Mouse (Mus musculus): ENCODE data around the gene Muc15. TPM values are rescaled to one million over a fixed set of nuclear protein-coding genes. Genes with fewer than 3 reads are reported as not detected.

The Muc15 gene
- not detected for total RNA-seq (2021)

DNA sequence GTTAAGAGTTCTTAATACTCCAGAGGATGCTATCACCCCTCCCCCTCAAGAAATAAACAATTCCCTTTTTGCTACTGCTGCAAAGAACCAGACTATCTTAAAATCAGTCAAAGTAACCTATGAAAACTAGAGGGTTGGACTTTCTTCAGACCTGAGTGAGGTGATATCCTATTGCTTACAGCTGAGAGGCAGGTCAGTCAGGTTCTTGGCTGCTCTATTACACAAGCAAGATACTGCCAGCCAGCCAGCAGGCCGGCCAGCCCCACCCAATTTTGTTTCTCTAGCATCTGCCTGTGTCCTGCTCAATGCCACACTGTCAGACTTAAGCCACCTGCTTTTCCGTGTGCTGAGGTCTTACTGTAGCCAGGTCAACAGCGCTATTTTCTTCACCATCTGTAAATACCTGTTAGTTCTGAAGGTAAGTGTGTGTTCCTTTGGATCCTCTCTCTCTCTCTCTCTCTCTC, at the start of gene Muc15:
Muc15 (plus strand) TSS at position 51 of the 464 bp plus-strand sequence.
- intact Hi-C loops (cut with DNase I) = no loop called here
- DNase-seq = no peak

DNA sequence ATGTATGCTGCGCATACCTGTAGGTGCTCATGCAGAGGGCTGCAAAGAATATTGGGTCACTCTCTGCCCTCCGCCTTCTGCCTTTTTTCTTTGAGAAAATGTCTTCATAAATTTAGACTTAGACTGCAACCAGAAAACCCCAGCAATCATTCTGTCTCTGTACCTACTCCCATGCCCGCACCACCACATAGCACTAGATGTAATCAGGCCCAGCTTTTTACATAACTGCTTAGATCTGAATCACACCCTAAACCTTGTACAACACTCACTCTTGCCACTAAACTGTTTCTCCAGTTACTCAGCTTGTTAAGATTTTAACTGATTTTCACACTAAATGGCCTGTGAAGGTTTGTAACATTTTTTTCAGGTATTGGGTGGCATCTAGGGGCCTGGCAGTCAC, 11.7 kb upstream of the Muc15 start:
- intact Hi-C loops (cut with DNase I) = no loop called here
- no peak for DNase-seq

DNA sequence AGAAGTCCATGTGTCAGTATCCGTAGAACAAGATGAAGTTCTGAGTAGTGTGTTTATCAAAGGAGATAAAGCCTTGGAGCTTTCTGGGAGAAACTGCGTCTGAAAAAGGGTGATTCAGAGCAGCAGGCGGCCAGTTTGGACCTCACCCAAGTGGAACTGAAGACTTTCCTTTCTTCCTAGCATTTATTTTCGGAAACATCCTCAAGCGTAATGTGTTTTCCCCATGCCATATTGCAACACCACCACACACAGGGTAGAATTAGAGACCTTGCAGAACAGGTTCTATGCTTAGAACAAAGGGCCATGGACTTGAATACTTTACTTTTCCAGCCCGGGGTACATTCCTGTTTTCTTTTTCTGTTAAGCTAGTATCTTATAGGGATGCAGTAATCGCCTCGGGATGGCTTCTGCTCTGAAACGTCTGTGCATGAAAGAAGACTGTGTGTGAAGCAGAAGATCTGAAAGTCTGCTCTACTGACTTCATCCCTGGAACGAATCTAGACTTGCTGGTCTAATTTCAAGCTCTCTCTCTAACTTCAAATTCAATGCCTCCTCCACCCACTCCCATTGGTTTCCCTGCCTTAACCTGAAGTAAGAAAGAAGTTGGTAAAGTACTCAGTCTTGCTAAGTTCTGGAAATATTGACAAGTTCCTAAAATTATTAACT, 11.0 kb upstream of the Muc15 start:
- DNase-seq = peak; percentile 52 to 58
- intact Hi-C loops (cut with DNase I) = no loop called here

DNA sequence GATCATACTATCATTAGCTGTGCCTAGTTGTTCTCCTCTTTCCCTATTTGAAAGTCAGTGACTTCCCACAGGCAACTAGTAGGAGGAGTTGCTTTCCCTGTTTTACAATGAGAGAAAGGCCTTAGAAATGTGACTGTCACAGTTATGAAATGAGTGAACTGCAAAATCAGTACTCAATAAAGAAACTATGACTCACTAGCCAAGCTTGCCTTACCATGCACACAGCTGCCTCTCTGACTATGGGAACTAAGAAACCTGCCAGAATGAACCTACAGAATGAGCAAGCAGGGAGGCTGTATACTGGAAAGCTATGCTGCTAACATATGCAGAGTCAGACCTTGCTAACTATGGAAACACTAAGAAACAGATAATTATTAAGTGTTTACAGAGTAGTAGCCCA, 2.1 kb upstream of the Muc15 start:
- no peak for DNase-seq
- intact Hi-C loops (cut with DNase I) = no loop called here

DNA sequence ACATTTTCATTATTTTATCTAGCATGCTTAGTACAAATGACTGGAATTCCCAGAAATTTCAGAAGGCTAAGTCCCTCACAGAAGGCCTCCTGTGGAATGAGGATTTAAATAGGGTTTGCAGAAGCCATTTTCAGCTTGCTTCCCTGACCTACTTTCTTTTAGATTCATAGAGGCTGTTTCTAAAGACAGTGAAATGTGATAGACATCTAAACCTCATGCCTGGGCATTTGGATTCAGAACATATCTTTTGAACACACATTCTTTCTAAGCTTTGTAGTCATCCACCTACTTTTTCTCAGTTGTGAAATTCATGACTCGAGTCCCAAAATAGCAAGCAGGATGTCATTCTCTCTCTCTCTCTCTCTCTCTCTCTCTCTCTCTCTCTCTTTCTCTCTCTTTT, 1.1 kb downstream of the Muc15 start:
- no peak for DNase-seq
- intact Hi-C loops (cut with DNase I) = no loop called here

DNA sequence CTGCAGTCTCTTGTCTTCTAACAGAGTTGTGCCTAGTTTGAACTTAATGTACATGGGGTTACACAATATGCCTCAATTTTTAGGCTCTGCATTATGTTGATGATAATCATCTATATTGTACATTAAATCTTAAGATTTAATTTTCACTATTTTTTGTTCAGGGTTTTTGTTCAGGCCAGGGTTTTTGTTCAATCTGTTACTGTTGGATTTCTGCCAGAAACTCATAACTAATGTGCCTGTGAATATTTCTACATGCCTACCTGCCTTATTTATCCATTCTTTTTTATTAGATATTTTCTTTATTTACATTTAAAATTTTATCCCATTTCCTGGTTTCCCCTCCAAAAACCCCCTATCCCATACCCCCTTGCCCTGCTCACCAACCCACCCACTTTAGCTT, 5.0 kb downstream of the Muc15 start:
- intact Hi-C loops (cut with DNase I) = no loop called here
- DNase-seq = no peak

DNA sequence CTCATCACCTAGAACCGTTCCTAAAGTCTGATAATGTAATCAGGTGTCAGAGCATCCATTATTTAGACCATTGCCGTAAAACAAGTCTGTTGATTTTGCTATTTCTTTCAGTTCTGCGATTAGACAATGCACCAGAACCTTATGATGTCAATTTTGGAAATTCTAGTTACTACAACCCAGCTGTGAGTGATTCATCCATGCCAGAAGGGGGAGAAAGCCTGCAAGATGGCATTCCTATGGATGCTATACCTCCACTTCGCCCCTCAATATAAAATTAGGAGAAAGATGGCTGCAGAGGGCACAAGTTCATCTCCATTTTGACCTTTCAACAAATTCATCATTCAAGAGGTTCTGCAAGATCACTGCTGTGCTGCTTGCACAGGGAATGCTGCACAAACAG, 16.1 kb downstream of the Muc15 start:
- no peak for DNase-seq
- intact Hi-C loops (cut with DNase I) = no loop called here

DNA sequence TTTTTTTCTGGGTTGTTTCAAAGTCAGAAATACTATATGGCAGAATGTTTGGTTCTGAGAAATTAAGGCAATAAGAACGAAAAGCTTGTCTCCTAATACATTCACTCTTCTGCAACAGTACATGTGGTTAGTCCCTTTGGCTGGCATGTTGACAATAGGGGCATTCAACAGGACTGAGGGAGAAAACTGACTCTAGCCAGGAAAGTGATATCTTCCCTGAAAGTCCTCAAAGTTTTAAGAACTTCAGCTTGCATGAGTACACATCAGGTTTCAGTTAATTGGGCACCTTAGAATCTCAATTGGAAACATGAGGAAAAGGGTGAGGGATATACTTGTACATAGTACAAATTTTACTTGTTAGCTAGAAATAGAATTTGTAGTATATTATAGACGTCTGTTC, 16.8 kb downstream of the Muc15 start:
- DNase-seq = no peak
- intact Hi-C loops (cut with DNase I) = no loop called here

DNA sequence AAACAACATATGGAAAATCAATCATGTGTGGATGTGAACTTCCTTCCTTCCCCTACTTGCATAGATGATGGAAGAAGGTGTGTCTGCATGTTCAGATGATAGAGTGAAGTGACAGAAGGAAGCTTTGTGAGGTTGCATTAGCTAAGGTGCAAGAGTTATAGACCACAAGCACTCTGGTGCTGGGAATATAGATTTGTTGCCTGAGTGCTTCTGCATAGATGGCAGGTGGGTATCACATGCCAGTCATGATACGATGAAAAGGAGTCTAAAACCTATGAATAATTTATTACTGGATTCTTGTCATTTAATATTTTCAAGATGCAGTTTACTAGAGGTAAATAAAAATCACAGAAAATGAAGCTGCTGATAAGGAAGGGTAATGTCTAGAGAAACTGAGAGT, 18.6 kb downstream of the Muc15 start:
- no peak for DNase-seq
- intact Hi-C loops (cut with DNase I) = no loop called here

DNA sequence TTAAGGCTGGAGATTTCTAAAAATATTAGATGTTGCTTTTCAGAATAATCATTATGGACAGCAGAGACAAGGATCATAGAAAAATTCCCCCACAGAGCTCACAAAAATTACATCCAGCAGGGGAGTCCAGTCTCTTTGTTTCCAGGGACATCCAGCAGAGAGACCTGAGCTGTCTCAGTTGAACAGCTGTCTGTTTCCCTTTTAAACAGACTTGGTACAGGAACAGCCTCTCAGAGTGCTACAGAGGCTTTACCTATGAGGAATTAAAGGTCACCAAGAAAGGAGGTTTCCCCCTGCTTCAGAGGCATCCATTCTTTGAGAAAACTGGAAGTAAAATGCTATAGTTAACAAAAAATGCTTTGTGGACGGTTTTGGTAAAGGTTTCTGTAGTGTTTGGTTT, 19.4 kb downstream of the Muc15 start:
- intact Hi-C loops (cut with DNase I) = no loop called here
- DNase-seq = no peak

DNA sequence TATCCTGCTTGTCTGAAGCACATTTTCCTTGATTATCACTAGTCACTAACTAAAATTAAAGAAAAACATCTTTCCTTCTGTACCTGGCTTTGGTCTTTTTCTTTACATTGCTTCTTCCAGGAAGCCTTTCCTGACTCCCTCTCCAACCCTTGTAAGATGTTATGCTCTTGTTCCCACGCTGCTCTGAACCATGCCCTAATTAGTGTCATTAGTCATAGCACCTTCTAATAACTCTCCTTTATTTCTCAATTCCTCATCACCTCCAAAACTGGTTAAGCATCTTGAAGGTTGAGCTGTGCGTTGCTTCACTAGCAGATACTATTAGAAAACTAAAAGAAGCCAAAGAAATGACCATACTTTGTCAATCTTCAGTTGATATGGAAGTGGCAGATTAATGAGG, 36.4 kb downstream of the Muc15 start:
- DNase-seq = no peak
- intact Hi-C loops (cut with DNase I) = no loop called here

DNA sequence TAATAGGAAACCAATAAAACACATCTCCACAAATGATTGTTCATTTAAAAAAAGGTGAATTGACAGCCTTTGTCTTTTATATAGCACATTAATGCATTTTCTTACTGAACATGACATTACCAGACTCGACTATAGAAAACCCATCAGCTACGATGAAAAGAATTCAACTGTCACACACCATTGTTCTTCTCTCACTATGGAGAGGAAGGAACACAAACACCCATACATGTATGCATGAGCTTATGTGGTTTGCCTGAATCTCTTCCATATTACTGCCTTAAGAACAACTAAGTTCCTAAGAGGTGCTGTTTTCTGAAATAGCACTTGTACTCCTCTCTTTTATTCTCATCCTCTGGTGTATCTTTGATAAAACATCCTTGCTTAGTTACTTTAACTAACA, 38.3 kb downstream of the Muc15 start:
- DNase-seq = no peak
- intact Hi-C loops (cut with DNase I) = no loop called here

DNA sequence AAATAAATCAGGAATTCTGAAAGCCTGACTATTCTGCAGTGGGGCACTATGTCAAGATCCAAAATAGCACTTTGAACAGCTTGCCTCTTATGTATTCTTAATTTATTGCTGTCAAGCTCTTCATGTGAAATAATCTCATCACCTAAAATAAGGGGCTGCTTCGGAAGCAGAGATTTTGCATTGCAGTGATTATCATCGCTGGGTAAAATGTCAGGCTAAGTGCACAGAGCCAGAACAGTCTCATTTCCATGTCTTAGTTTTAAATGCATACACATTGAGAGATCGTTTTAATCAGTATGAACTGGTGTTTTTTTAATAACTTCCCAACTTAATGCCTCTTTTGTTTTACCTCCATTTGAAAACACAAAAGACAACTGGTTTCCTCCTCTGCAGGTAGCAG, 66.3 kb downstream of the Muc15 start:
- no peak for DNase-seq
- intact Hi-C loops (cut with DNase I) = no loop called here

Other genes with a start within 250 kb of the Muc15 start
- gene Slc5a12, start 124.0 kb upstream of the Muc15 start, total RNA-seq (2021) = not detected
- under 1 TPM; 0.24 to 0.25 TPM for gene Ano3, start 229.6 kb downstream of the Muc15 start, total RNA-seq (2021)